Mouse (Mus musculus) forebrain, postnatal 0 days (tissue): ENCODE data around the gene Anp32e. TPM values are rescaled to one million over a fixed set of nuclear protein-coding genes. Genes with fewer than 3 reads are reported as not detected.
"Not testable (repeated sequence)": the region's sequence is repeated elsewhere in the genome, so short reads cannot be mapped to it uniquely, and the experiment has no call there.

ENCODE experiments used
- ATAC-seq: fragments of 200-750 bp; cut with Nextera tagmentation; 2 replicates; pipeline ENCODE4 v1.8.0; 2017; ENCODE audit warnings: mild to moderate bottlenecking, moderate library complexity
- DNase-seq: peaks from one replicate; pipeline ENCODE4 v3.0.0-alpha.2; 2015
- H3K27ac ChIP-seq: fragments of 300-500 bp; sonication (generic); 2 replicates; pipeline ENCODE4 v1.5.1; 2014; ENCODE audit warnings: low read depth, mild to moderate bottlenecking, antibody characterized with exemption, low read length, moderate library complexity, mixed read lengths
- H3K27me3 ChIP-seq: fragments of 300-500 bp; sonication (generic); 2 replicates; pipeline ENCODE4 v1.6.1; 2014; ENCODE audit warnings: mild to moderate bottlenecking, low read length, mixed read lengths; ENCODE audit not compliant: insufficient read depth
- H3K36me3 ChIP-seq: fragments of 300-500 bp; sonication (generic); 2 replicates; pipeline ENCODE4 v1.6.1; 2014; ENCODE audit warnings: mild to moderate bottlenecking, moderate library complexity; ENCODE audit not compliant: insufficient read depth
- H3K4me1 ChIP-seq: fragments of 300-500 bp; sonication (generic); 2 replicates; pipeline ENCODE4 v1.6.1; 2014; ENCODE audit warnings: antibody characterized with exemption; ENCODE audit not compliant: insufficient read depth
- H3K4me2 ChIP-seq: fragments of 300-500 bp; sonication (generic); 2 replicates; pipeline ENCODE4 v1.6.1; 2014; ENCODE audit warnings: low read depth, mild to moderate bottlenecking, moderate library complexity
- H3K4me3 ChIP-seq: fragments of 300-500 bp; sonication (generic); 2 replicates; pipeline ENCODE4 v1.5.1; 2014; ENCODE audit warnings: low read depth, low read length, mixed read lengths
- H3K9ac ChIP-seq: fragments of 300-500 bp; sonication (generic); 2 replicates; pipeline ENCODE4 v1.6.1; 2014; ENCODE audit warnings: mild to moderate bottlenecking
- H3K9me3 ChIP-seq: fragments of 300-500 bp; sonication (generic); 2 replicates; pipeline ENCODE4 v1.6.1; 2016; ENCODE audit warnings: low read length
- CTCF ChIP-seq: sonication (generic); IDR thresholded peaks from 2 replicates; pipeline ENCODE4 v1.5.1; 2016; ENCODE audit warnings: antibody characterized with exemption, control low read depth, low read depth
- WGBS: fragments of 180-500 bp; shearing (Covaris S2); extraction: QIAGEN DNeasy Blood & Tissue Kit; methylation state at CpG from one replicate; pipeline ENCODE4 v1.1.7; 2014; 5-methylcytosine and 5-hydroxymethylcytosine counted together
- polyA plus RNA-seq: library from polyadenylated mRNA; unstranded; fragments of >200 nt; fragmentation: Nextera tagmentation; extraction: Ambion mirVana; gene quantifications from 2 replicates; pipeline ENCODE4 v1.2.1, GENCODE M21; 2015
- total RNA-seq: library from RNA; depleted of rRNA; stranded (reverse); fragments of >200 nt; gene quantifications from 2 replicates; pipeline ENCODE4 v1.2.3, GENCODE M21; 2014

Anp32e gene
- total and polyA plus RNA-seq, 2 experiments from 2014 or later: 34.4 to 109 TPM

GRCm38 (mm10) chr3:95965518-95966451, 36.7 kb downstream of the Anp32e start:
- H3K9ac ChIP-seq: no peak overlapping the region
- no peak overlapping the region for H3K4me3 ChIP-seq

GRCm38 (mm10) chr3:95969277-95969676, 40.2 kb downstream of the Anp32e start:
- Histone ChIP-seq H3K36me3 (no peaks in the 10 kb centered on the region), H3K4me1 (peaks cover 8% of the 10 kb centered on the region; the same call in 1 of the 2 replicates), H3K9ac (no peak overlapping the region), H3K4me2 (no peak overlapping the region), H3K27me3 (no peaks in the 10 kb centered on the region), H3K27ac (no peak overlapping the region), H3K4me3 (no peak overlapping the region), H3K9me3 (no peaks in the 10 kb centered on the region)
- no peak for TF ChIP-seq CTCF
- 86% methylated on average over 1 of the region's 1 CpGs for WGBS
- no peak for ATAC-seq
- DNase-seq: no peak

More at GRCm38 (mm10) chr3:95965518-95966451, 36.7 kb downstream of the Anp32e start:
- peak; percentile 68 for TF ChIP-seq CTCF
- no peaks in the 10 kb centered on the region for H3K27me3 ChIP-seq
- H3K9me3 ChIP-seq: no peaks in the 10 kb centered on the region
- no peaks in the 10 kb centered on the region for H3K36me3 ChIP-seq
- peak overlapping the region; percentile 8 for H3K4me2 ChIP-seq
- no peak overlapping the region for H3K27ac ChIP-seq
- WGBS: 10% methylated on average over 7 of the region's 7 CpGs
- no peaks in the 10 kb centered on the region for H3K4me1 ChIP-seq
- ATAC-seq (peak; percentile 55), DNase-seq (peak; percentile 76)

- H3K27me3 ChIP-seq, DNase-seq, H3K4me1 ChIP-seq, H3K9me3 ChIP-seq, H3K4me3 ChIP-seq, H3K27ac ChIP-seq, H3K36me3 ChIP-seq, ATAC-seq, H3K9ac ChIP-seq, H3K4me2 ChIP-seq: not testable (repeated sequence)
- WGBS: 80% methylated on average over 4 of the region's 7 CpGs
These were observed 41.6 kb downstream of the Anp32e start for GRCm38 (mm10) chr3:95970661-95971060.

- DNase-seq: no peak
- Histone ChIP-seq H3K4me3 (peak overlapping the region; percentile 28), H3K27ac (peak overlapping the region; percentile 70; the same call in 1 of the 2 replicates), H3K4me2 (peak overlapping the region; percentile 54), H3K9me3 (no peaks in the 10 kb centered on the region), H3K27me3 (no peaks in the 10 kb centered on the region), H3K9ac (peak overlapping the region; percentile 38; the same call in 1 of the 2 replicates), H3K36me3 (no peaks in the 10 kb centered on the region), H3K4me1 (peaks cover 8% of the 10 kb centered on the region; the same call in 1 of the 2 replicates)
- no peak for ATAC-seq
- WGBS: 49% methylated on average over 12 of the region's 12 CpGs
- no peak for TF ChIP-seq CTCF
These were observed 43.3 kb downstream of the Anp32e start for GRCm38 (mm10) chr3:95972251-95972872.

GRCm38 (mm10) chr3:95972873-95973634, 44.0 kb downstream of the Anp32e start:
- peak overlapping the region; percentile 70 for H3K27ac ChIP-seq
- H3K4me1 ChIP-seq: peaks cover 8% of the 10 kb centered on the region; the same call in 1 of the 2 replicates
- TF ChIP-seq CTCF: peak; percentile 25; the same call in 1 of the 2 replicates
- H3K36me3 ChIP-seq: no peaks in the 10 kb centered on the region
- no peaks in the 10 kb centered on the region for H3K27me3 ChIP-seq
- 2% methylated on average over 34 of the region's 34 CpGs for WGBS
- ATAC-seq: peak; percentile 96
- no peaks in the 10 kb centered on the region for H3K9me3 ChIP-seq
- peak; percentile 83 for DNase-seq
- H3K9ac ChIP-seq: peak overlapping the region; percentile 38; the same call in 1 of the 2 replicates
- peak overlapping the region; percentile 54 for H3K4me2 ChIP-seq
- H3K4me3 ChIP-seq: peak overlapping the region; percentile 28

- no peaks in the 10 kb centered on the region for H3K9me3 ChIP-seq
- H3K4me1 ChIP-seq: peaks cover 6% of the 10 kb centered on the region; the same call in 1 of the 2 replicates
- no peak overlapping the region for H3K9ac ChIP-seq
- no peak overlapping the region for H3K4me3 ChIP-seq
- H3K27me3 ChIP-seq: no peaks in the 10 kb centered on the region
- DNase-seq: no peak
- no peak for ATAC-seq
- WGBS: 64% methylated on average over 3 of the region's 3 CpGs
- H3K4me2 ChIP-seq: no peak overlapping the region
- H3K36me3 ChIP-seq: no peaks in the 10 kb centered on the region
- H3K27ac ChIP-seq: no peak overlapping the region
- TF ChIP-seq CTCF: no peak
These were observed 48.0 kb downstream of the Anp32e start for GRCm38 (mm10) chr3:95977079-95977478.

GRCm38 (mm10) chr3:95977587-95977986, 48.5 kb downstream of the Anp32e start:
- H3K4me3 ChIP-seq, DNase-seq, H3K4me1 ChIP-seq, ATAC-seq, H3K9me3 ChIP-seq, H3K27me3 ChIP-seq, H3K36me3 ChIP-seq, H3K9ac ChIP-seq, H3K4me2 ChIP-seq, H3K27ac ChIP-seq: not testable (repeated sequence)
- WGBS: 89% methylated on average over 5 of the region's 7 CpGs
